Mouse (Mus musculus): ENCODE results near the gene Srsf12.

Srsf12 gene

GRCm38 (mm10) chr4:33208881-33209841, at the start of gene Srsf12:
Gene Srsf12 (plus strand): TSS chr4:33208991.
- DNase-seq (ENCODE audit: low read depth, low spot score): no peak

GRCm38 (mm10) chr4:33183477-33183876, 25.3 kb upstream of the Srsf12 start:
- DNase-seq (ENCODE audit: low read depth, low spot score): peak; percentile 61

- no peak for DNase-seq (ENCODE audit: low read depth, low spot score)
Observed at GRCm38 (mm10) chr4:33188164-33188563, 20.6 kb upstream of the Srsf12 start.

- DNase-seq (ENCODE audit: low read depth, low spot score): peak; percentile 52
Observed at GRCm38 (mm10) chr4:33188781-33189734, 19.7 kb upstream of the Srsf12 start.

GRCm38 (mm10) chr4:33189735-33190036, 19.1 kb upstream of the Srsf12 start, which contains the start of gene Pm20d2:
Gene Pm20d2 (minus strand): TSS chr4:33189737.
- no peak for DNase-seq (ENCODE audit: low read depth, low spot score)

- DNase-seq (ENCODE audit: low read depth, low spot score): no peak
Observed at GRCm38 (mm10) chr4:33198117-33198516, 10.7 kb upstream of the Srsf12 start.

GRCm38 (mm10) chr4:33204682-33205081, 4.1 kb upstream of the Srsf12 start:
- no peak for DNase-seq (ENCODE audit: low read depth, low spot score)

- DNase-seq (ENCODE audit: low read depth, low spot score): no peak
Observed at GRCm38 (mm10) chr4:33207551-33207950, 1.2 kb upstream of the Srsf12 start.

GRCm38 (mm10) chr4:33221847-33222246, 13.1 kb downstream of the Srsf12 start:
- DNase-seq (ENCODE audit: low read depth, low spot score): peak; percentile 29

- DNase-seq (ENCODE audit: low read depth, low spot score): no peak
Observed at GRCm38 (mm10) chr4:33224003-33224675, 15.3 kb downstream of the Srsf12 start.

- DNase-seq (ENCODE audit: low read depth, low spot score): no peak
Observed at GRCm38 (mm10) chr4:33227164-33227563, 18.4 kb downstream of the Srsf12 start.

GRCm38 (mm10) chr4:33229639-33230038, 20.8 kb downstream of the Srsf12 start:
- no peak for DNase-seq (ENCODE audit: low read depth, low spot score)

GRCm38 (mm10) chr4:33230881-33231280, 22.1 kb downstream of the Srsf12 start:
- no peak for DNase-seq (ENCODE audit: low read depth, low spot score)

- DNase-seq (ENCODE audit: low read depth, low spot score): no peak
Observed at GRCm38 (mm10) chr4:33242536-33242935, 33.7 kb downstream of the Srsf12 start.

GRCm38 (mm10) chr4:33243016-33243758, 34.4 kb downstream of the Srsf12 start:
- no peak for DNase-seq (ENCODE audit: low read depth, low spot score)

- DNase-seq (ENCODE audit: low read depth, low spot score): peak; percentile 12
Observed at GRCm38 (mm10) chr4:33243921-33244320, 35.1 kb downstream of the Srsf12 start.

GRCm38 (mm10) chr4:33245853-33246395, 37.1 kb downstream of the Srsf12 start:
- no peak for DNase-seq (ENCODE audit: low read depth, low spot score)

- peak; percentile 97 for DNase-seq (ENCODE audit: low read depth, low spot score)
Observed at GRCm38 (mm10) chr4:33247479-33248053, 38.8 kb downstream of the Srsf12 start.

GRCm38 (mm10) chr4:33248062-33248889, 39.5 kb downstream of the Srsf12 start:
- peak; percentile 95 for DNase-seq (ENCODE audit: low read depth, low spot score)
